Mouse (Mus musculus) liver, postnatal 0 days (tissue): Measurements from ENCODE around the gene Ebf3. TPM values are rescaled to one million over a fixed set of nuclear protein-coding genes. Genes with fewer than 3 reads are reported as not detected.

Source experiments
- ATAC-seq: fragments of 200-750 bp; cut with Nextera tagmentation; 2 replicates; pipeline ENCODE4 v1.8.0; 2017; ENCODE audit warnings: mild to moderate bottlenecking, moderate library complexity
- DNase-seq: peaks from one replicate; pipeline ENCODE4 v3.0.0-alpha.2; 2016
- H3K27ac ChIP-seq: fragments of 300-500 bp; sonication (generic); 2 replicates; pipeline ENCODE4 v1.5.1; 2014; ENCODE audit warnings: antibody characterized with exemption, moderate library complexity, mild to moderate bottlenecking, low read depth
- H3K27me3 ChIP-seq: fragments of 300-500 bp; sonication (generic); 2 replicates; pipeline ENCODE4 v1.6.1; 2014; ENCODE audit warnings: low read length, control low read depth, mixed read lengths; ENCODE audit not compliant: insufficient read depth
- H3K36me3 ChIP-seq: fragments of 300-500 bp; sonication (generic); replicated peaks from 2 replicates; pipeline ENCODE4 v1.6.1; 2014; ENCODE audit warnings: mild to moderate bottlenecking, control low read depth, low read length, moderate library complexity, mixed read lengths; ENCODE audit not compliant: insufficient read depth
- H3K4me1 ChIP-seq: fragments of 300-500 bp; sonication (generic); 2 replicates; pipeline ENCODE4 v1.6.1; 2014; ENCODE audit warnings: antibody characterized with exemption, mild to moderate bottlenecking, control low read depth; ENCODE audit not compliant: insufficient read depth
- H3K4me2 ChIP-seq: fragments of 300-500 bp; sonication (generic); 2 replicates; pipeline ENCODE4 v1.6.1; 2014; ENCODE audit warnings: low read depth, mild to moderate bottlenecking, low read length, moderate library complexity, mixed read lengths
- H3K4me3 ChIP-seq: fragments of 300-500 bp; sonication (generic); 2 replicates; pipeline ENCODE4 v1.5.1; 2014; ENCODE audit warnings: low read depth, low read length
- H3K9ac ChIP-seq: fragments of 300-500 bp; sonication (generic); replicated peaks from 2 replicates; pipeline ENCODE4 v1.6.1; 2014; ENCODE audit warnings: mild to moderate bottlenecking, moderate library complexity
- H3K9me3 ChIP-seq: fragments of 300-500 bp; sonication (generic); 2 replicates; pipeline ENCODE4 v1.6.1; 2016; ENCODE audit warnings: mild to moderate bottlenecking, control low read depth, low read length, mixed read lengths
- CTCF ChIP-seq: sonication (generic); IDR thresholded peaks from 2 replicates; pipeline ENCODE4 v1.5.1; 2016; ENCODE audit warnings: antibody characterized with exemption, low read depth
- EP300 ChIP-seq: IDR thresholded peaks from 2 replicates; pipeline ENCODE4 v1.6.1; 2016; ENCODE audit warnings: antibody characterized with exemption, low read depth, mild to moderate bottlenecking
- WGBS: fragments of 180-500 bp; shearing (Covaris S2); extraction: QIAGEN DNeasy Blood & Tissue Kit; methylation state at CpG from one replicate; pipeline ENCODE4 v1.1.7; 2014; ENCODE audit not compliant: insufficient replicate concordance; 5-methylcytosine and 5-hydroxymethylcytosine counted together
- polyA plus RNA-seq: library from polyadenylated mRNA; unstranded; fragments of >200 nt; fragmentation: Nextera tagmentation; extraction: Ambion mirVana; gene quantifications from 2 replicates; pipeline ENCODE4 v1.2.1, GENCODE M21; 2015

Ebf3 gene
- polyA plus RNA-seq, 1 experiment from 2014 or later, result not detected

- H3K27ac ChIP-seq, result no peak overlapping the region
- DNase-seq (no peak), ATAC-seq (no peak)
- no peaks in the 10 kb centered on the region for H3K4me1 ChIP-seq
- H3K36me3 ChIP-seq, result no peaks in the 10 kb centered on the region
- no peak overlapping the region for H3K4me3 ChIP-seq
- H3K9me3 ChIP-seq, result no peaks in the 10 kb centered on the region
- TF ChIP-seq CTCF (no peak), EP300 (no peak)
- WGBS, result 69% methylated on average over 7 of the region's 7 CpGs
- peaks cover 45% of the 10 kb centered on the region for H3K27me3 ChIP-seq
- no peak overlapping the region for H3K9ac ChIP-seq
- H3K4me2 ChIP-seq, result no peak overlapping the region
Observed at GRCm38 (mm10) chr7:137297131-137297530, 17.1 kb downstream of the Ebf3 start.

- Histone ChIP-seq H3K27ac (no peak overlapping the region), H3K27me3 (peaks cover 32% of the 10 kb centered on the region), H3K4me2 (no peak overlapping the region), H3K9me3 (no peaks in the 10 kb centered on the region), H3K9ac (no peak overlapping the region), H3K4me3 (no peak overlapping the region), H3K36me3 (no peaks in the 10 kb centered on the region), H3K4me1 (no peaks in the 10 kb centered on the region)
- ATAC-seq, result no peak
- no peak for TF ChIP-seq EP300
- TF ChIP-seq CTCF, result no peak
- DNase-seq, result no peak
- WGBS, result 72% methylated on average over 7 of the region's 7 CpGs
Observed at GRCm38 (mm10) chr7:137295612-137296011, 18.6 kb downstream of the Ebf3 start.

DNA sequence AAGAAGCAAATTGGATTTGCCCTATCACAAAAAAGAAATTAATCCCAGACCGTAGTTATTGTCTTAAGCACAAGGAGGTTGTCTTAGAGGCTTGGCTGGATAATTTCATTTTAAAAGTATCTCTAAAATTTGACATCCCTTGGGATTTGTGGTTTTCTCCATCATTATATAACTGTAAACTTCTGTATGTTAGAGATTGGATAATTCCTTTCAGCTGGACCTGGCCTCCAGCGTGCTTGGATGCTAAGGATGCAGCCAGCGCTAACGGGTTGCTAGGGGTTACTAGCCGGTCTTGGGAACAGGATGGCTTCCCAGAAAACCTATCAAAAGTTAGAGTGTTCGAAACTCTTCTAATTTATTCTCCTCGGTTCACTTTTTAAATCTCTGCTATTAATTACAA, 19.8 kb downstream of the Ebf3 start:
- H3K9me3 ChIP-seq, result no peaks in the 10 kb centered on the region
- H3K4me2 ChIP-seq, result no peak overlapping the region
- H3K9ac ChIP-seq, result no peak overlapping the region
- no peak overlapping the region for H3K27ac ChIP-seq
- ATAC-seq (no peak), DNase-seq (no peak)
- peaks cover 21% of the 10 kb centered on the region for H3K27me3 ChIP-seq
- H3K4me1 ChIP-seq, result no peaks in the 10 kb centered on the region
- H3K4me3 ChIP-seq, result no peak overlapping the region
- 78% methylated on average over 7 of the region's 7 CpGs for WGBS
- H3K36me3 ChIP-seq, result no peaks in the 10 kb centered on the region
- TF ChIP-seq CTCF, result no peak
- no peak for TF ChIP-seq EP300

GRCm38 (mm10) chr7:137289290-137289957, 24.8 kb downstream of the Ebf3 start:
- Histone ChIP-seq H3K4me2 (no peak overlapping the region), H3K9me3 (no peaks in the 10 kb centered on the region), H3K9ac (no peak overlapping the region), H3K36me3 (no peaks in the 10 kb centered on the region), H3K4me1 (no peaks in the 10 kb centered on the region), H3K27ac (no peak overlapping the region), H3K27me3 (no peaks in the 10 kb centered on the region), H3K4me3 (no peak overlapping the region)
- ATAC-seq (peak; percentile 64), DNase-seq (no peak)
- TF ChIP-seq CTCF, result no peak
- TF ChIP-seq EP300, result no peak
- WGBS, result 37% methylated on average over 3 of the region's 3 CpGs

GRCm38 (mm10) chr7:137278171-137278570, 36.1 kb downstream of the Ebf3 start:
- Histone ChIP-seq H3K27me3 (0 out of 2 replicates have a peak, but pooled peaks cover 6% of the 10 kb centered on the region), H3K4me2 (no peak overlapping the region), H3K9me3 (no peaks in the 10 kb centered on the region), H3K9ac (no peak overlapping the region), H3K4me3 (no peak overlapping the region), H3K36me3 (no peaks in the 10 kb centered on the region), H3K27ac (no peak overlapping the region), H3K4me1 (no peaks in the 10 kb centered on the region)
- ATAC-seq (no peak), DNase-seq (no peak)
- TF ChIP-seq EP300 (no peak), CTCF (no peak)
- 81% methylated on average over 7 of the region's 7 CpGs for WGBS

DNA sequence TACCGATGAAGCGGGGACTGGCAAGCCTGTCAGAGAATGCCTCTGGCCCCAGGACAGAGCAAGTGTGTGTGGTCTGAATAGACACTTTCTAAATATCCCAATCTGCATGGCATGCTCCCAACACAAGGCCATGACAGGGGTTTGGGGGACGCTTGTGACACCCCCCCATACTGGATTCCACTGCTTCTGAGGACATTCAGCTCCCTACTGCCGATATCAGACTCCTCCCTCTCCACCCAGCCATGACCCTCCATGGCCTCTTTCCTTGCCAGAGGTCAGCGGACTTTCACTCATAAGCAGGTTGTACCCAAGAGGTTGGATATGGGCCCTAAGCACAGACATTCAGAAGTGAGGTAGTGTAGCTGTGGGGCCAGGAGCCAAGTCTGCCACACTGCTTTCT, 36.5 kb downstream of the Ebf3 start:
- no peak overlapping the region for H3K27ac ChIP-seq
- H3K36me3 ChIP-seq, result no peaks in the 10 kb centered on the region
- no peaks in the 10 kb centered on the region for H3K9me3 ChIP-seq
- 79% methylated on average over 5 of the region's 5 CpGs for WGBS
- H3K9ac ChIP-seq, result no peak overlapping the region
- TF ChIP-seq EP300, result no peak
- TF ChIP-seq CTCF, result no peak
- no peak overlapping the region for H3K4me2 ChIP-seq
- H3K4me1 ChIP-seq, result no peaks in the 10 kb centered on the region
- no peak for DNase-seq
- 0 out of 2 replicates have a peak, but pooled peaks cover 6% of the 10 kb centered on the region for H3K27me3 ChIP-seq
- no peak overlapping the region for H3K4me3 ChIP-seq
- no peak for ATAC-seq
